Mouse (Mus musculus) heart, postnatal 0 days (tissue): Measurements from ENCODE around the gene Ncf2.

Experiments
- CTCF ChIP-seq: IDR thresholded peaks from 2 replicates; pipeline ENCODE4 v1.5.1; 2016; ENCODE audit warnings: antibody characterized with exemption, control low read depth, low read depth
- EP300 ChIP-seq: IDR thresholded peaks from 2 replicates; pipeline ENCODE4 v1.6.1; 2016; ENCODE audit warnings: antibody characterized with exemption, low read depth

GRCm38 (mm10) chr1:152790821-152791220 is 9.2 kb upstream of the Ncf2 start:
- TF ChIP-seq CTCF (no peak), EP300 (no peak)
